Mouse (Mus musculus) layer of hippocampus, adult 9-11 months (tissue): Measurements from ENCODE around the gene Ntm.
A peak's percentile ranks its signal among the peaks of the same experiment; 100 is the strongest.

ENCODE experiments used
- DNase-seq: peaks from one replicate; pipeline ENCODE4 v3.0.0; 2022

Ntm gene

DNA sequence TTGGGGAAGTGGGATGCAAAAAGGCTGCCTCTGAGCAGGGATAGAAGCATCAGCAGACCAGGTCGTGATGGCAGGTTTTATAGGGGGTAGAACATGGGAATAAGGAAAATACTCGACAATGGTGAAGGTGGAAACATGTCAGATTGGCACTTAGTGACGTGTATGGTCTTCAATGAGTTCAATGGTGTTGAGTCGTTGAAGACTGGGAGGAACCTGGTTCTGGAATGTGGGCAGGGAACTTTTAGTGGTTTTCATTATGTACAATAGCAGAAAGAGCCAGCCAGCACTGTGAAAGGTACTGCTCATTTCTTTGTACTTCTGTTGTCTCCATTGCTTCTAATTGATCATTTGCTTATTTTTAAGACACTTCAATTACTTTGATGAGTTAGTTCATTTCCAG lies 214.9 kb downstream of the Ntm start:
- no peak for DNase-seq

- DNase-seq: no peak
Observed at GRCm38 (mm10) chr9:29738835-29739526, 224.0 kb downstream of the Ntm start.

- no peak for DNase-seq
Observed at GRCm38 (mm10) chr9:29736031-29736430, 226.9 kb downstream of the Ntm start.

DNA sequence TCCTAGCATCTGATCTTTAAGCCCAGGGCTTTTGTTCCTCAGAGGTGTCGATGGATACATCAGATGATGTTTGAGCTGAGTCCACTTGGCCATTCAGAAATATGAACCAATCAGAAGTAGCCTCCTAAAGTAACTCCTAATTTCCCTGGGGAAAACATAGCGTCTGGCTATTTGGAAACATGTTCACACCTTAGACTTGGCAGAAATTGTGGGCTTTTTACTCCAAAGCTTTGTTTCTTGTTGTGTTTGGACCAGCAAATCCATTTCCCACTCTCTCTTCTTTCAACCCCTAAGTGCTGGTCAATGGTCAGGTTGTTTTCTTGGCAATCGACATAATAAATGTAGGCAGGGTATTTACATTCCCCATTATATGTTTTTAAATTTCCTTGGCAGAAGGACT lies 230.0 kb downstream of the Ntm start:
- no peak for DNase-seq

- no peak for DNase-seq
Observed at GRCm38 (mm10) chr9:29731672-29732071, 231.3 kb downstream of the Ntm start.

DNA sequence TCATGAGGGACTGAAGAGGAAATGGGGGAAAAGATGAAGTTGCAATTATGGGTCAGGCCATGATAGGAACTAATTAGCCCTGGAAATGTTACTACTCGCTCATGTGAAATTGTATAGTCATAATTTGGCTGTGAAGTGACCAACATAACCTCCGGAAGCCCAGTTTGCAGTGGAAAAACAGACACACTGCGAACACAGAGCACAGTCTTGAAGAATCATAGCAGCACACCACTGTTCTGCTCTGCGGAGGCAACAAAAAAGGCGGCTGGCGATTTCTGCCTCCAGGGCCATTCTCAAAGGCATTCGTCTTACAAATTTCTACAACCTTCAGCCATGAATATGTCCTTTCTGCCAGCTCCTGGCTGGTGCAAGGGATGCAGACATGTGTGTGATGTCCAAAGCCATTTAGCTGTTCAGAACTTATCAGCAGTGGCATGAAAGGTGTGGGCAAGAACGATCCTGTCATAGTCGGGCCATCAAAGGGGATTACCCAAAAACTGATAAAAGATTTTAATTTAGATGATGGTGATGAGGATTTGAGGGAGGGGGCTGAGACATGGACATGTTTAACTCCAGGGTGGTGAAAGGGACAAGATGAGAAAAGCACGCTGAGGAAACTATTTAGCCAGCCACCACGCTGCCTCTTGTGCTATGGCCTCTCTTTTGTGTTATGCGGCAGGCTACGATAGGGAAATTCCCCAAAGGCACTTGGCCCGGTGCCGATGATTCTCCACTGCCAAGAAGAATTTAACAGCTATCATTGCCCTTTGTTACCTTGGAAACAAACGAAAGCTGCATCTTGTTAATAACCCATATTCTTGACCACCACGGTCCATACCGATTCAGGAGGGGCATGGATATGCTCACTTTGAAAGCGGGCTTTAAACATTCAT lies 235.2 kb downstream of the Ntm start:
- no peak for DNase-seq

DNA sequence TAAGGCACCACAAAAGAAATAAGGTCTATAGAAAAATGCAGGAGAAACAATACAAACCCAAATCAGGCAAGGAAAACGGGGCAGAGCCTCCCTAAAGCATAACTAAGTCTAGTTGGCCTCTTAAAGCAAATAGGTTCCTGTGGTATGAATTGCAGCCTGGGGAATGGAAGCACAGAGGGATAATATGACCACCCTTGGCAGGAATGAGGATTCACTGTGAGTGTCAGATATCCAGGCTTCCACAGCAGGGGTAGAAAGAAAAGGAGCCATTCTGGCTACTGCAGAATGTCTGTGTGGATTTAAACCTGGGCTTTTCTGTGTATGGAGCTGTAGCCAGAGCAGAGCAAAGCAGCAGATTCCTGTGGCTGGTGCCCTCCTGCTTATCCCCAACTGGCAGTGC lies 241.5 kb downstream of the Ntm start:
- no peak for DNase-seq

- peak; percentile 11 for DNase-seq
Observed at GRCm38 (mm10) chr9:29716795-29717194, 246.1 kb downstream of the Ntm start.

GRCm38 (mm10) chr9:29698276-29698675 lies 264.7 kb downstream of the Ntm start:
- no peak for DNase-seq

GRCm38 (mm10) chr9:29694151-29694550 lies 268.8 kb downstream of the Ntm start:
- DNase-seq: no peak

GRCm38 (mm10) chr9:29691186-29691855 lies 271.6 kb downstream of the Ntm start:
- DNase-seq: no peak

GRCm38 (mm10) chr9:29682224-29682623 lies 280.7 kb downstream of the Ntm start:
- no peak for DNase-seq

- DNase-seq: no peak
Observed at GRCm38 (mm10) chr9:29680677-29681076, 282.3 kb downstream of the Ntm start.

- DNase-seq: no peak
Observed at GRCm38 (mm10) chr9:29673911-29674310, 289.0 kb downstream of the Ntm start.

DNA sequence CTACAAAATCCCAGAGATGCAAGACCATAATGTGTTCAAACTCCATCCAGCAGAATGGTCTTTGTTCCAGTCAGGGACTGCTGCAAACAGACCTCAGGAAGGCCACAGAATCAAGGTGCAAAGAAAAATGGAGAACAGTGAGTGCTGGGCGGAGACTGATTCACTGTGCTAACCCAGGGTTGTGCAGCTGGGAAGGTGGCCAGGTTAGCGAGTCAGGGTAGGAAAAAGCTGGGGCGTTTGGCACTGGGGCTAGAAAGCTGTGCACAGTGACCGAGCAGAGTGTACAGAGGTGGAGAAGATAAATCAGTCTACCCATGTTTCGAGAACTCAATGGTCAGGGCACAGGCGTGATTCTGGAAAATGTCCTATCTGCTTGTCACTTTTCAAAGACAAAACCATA lies 291.1 kb downstream of the Ntm start:
- no peak for DNase-seq

DNA sequence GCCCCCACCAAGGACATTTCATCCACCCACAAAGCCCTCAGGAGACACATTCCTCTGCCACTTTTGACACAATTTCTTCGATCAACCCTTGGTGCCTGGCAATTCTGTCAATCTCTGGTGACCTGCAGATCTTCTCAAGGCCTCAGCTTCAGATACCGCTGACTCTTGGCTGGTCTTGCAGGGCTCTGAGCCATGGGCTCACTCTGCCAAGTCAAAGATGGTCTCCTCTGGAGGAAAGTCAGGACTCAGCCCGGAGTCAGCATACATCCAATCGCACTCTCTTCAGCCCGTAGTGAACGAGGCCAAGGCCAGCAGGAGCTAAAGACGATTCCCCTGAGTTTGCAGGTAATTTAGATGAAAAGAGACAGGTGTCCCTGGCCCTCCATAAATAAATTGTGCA lies 299.7 kb downstream of the Ntm start:
- DNase-seq: no peak

GRCm38 (mm10) chr9:29661468-29662145 lies 301.3 kb downstream of the Ntm start:
- no peak for DNase-seq

GRCm38 (mm10) chr9:29660059-29660613 lies 302.8 kb downstream of the Ntm start:
- no peak for DNase-seq

- DNase-seq: no peak
Observed at GRCm38 (mm10) chr9:29657761-29658465, 305.0 kb downstream of the Ntm start.

- DNase-seq: no peak
Observed at GRCm38 (mm10) chr9:29654885-29655284, 308.1 kb downstream of the Ntm start.

- no peak for DNase-seq
Observed at GRCm38 (mm10) chr9:29653678-29654235, 309.2 kb downstream of the Ntm start.

- DNase-seq: no peak
Observed at GRCm38 (mm10) chr9:29652854-29653253, 310.1 kb downstream of the Ntm start.
